Mouse (Mus musculus): ENCODE results near the gene Scamp3. TPM values are rescaled to one million over a fixed set of nuclear protein-coding genes. Genes with fewer than 3 reads are reported as not detected.

The Scamp3 gene
- 129 and 135 TPM in 2 replicates for polyA plus RNA-seq (2015; fragmentation: Nextera tagmentation; extraction: Ambion mirVana)

DNA sequence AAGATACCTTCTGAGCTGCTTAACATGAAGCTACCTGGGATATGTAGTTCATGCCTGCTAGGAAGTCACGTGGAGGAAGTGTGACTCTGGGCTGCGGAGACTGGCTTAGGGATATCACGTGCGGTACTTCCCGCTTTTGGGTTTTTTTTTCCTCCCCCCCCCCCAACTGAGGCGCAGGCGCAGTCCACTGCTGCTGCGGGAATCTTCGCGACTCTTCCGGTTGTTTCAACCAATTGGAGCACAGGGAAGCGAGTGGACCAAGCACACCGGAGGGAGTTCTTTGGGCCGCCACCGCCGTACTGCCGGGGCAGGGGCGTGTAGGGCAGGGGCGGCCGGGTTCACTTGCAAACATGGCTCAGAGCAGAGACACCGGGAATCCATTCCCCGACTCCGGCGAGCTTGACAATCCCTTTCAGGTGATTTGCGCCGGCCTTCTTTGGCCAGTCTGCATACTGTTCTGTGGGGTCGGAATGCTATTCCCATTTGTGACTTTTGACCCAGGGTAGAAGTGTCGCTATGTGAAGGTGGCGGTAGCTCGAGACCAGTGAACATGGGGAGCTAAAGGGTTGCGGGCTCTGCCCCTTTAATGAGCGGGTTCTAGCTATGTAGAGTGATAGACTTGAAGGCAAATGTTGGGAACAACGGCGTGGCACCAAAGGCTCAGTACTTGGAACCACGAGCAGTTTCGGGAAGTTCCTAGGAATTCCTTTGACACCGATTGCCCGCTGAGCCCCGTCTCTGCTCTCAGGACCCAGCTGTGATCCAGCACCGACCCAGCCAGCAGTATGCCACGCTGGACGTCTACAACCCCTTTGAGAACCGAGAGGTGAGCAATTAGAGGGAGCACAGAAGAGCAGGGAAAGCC is at the start of gene Scamp3:
Gene Scamp3, plus strand, starts transcription at position 232 of the 865 bp plus-strand sequence.
- Histone ChIP-seq H3K4me3 (peak within 1 kb of the TSS; percentile 81), H3K27me3 (no peaks in the 10 kb centered on the region), H3K36me3 (peaks cover 77% of the 10 kb centered on the region), H3K9me3 (no peaks in the 10 kb centered on the region), H3K9ac (peak within 1 kb of the TSS; percentile 87), H3K4me1 (replicated peaks) (peaks cover 16% of the 10 kb centered on the region), H3K27ac (replicated peaks) (peak within 1 kb of the TSS; percentile 85), H3K4me2 (peak within 1 kb of the TSS; percentile 95)
- peak; percentile 97 for ATAC-seq (ENCODE audit: low read depth)
- WGBS: 0% methylated on average over 43 of the region's 43 CpGs

GRCm38 (mm10) chr3:89129908-89130307 is 47.4 kb upstream of the Scamp3 start:
- no peak for ATAC-seq (ENCODE audit: low read depth)
- no peak overlapping the region for H3K9ac ChIP-seq
- WGBS: 84% methylated on average over 3 of the region's 3 CpGs
- H3K27ac ChIP-seq (replicated peaks): no peak overlapping the region
- H3K4me1 ChIP-seq (replicated peaks): peaks cover 8% of the 10 kb centered on the region
- no peak overlapping the region for H3K4me3 ChIP-seq
- H3K36me3 ChIP-seq: no peaks in the 10 kb centered on the region
- H3K27me3 ChIP-seq: no peaks in the 10 kb centered on the region; the same call in 1 of the 2 replicates
- no peak overlapping the region for H3K4me2 ChIP-seq
- H3K9me3 ChIP-seq: no peaks in the 10 kb centered on the region

- Histone ChIP-seq H3K4me3 (peak overlapping the region; percentile 34; the same call in 1 of the 2 replicates), H3K9ac (peak overlapping the region; percentile 67; the same call in 1 of the 2 replicates), H3K36me3 (no peaks in the 10 kb centered on the region), H3K4me1 (replicated peaks) (peaks cover 8% of the 10 kb centered on the region), H3K27me3 (no peaks in the 10 kb centered on the region; the same call in 1 of the 2 replicates), H3K4me2 (peak overlapping the region; percentile 64), H3K27ac (replicated peaks) (no peak overlapping the region), H3K9me3 (no peaks in the 10 kb centered on the region)
- 41% methylated on average over 4 of the region's 4 CpGs for WGBS
- no peak for ATAC-seq (ENCODE audit: low read depth)
Measured at GRCm38 (mm10) chr3:89131816-89132215, 45.5 kb upstream of the Scamp3 start.

- H3K9ac ChIP-seq: peak overlapping the region; percentile 67
- peaks cover 8% of the 10 kb centered on the region for H3K4me1 ChIP-seq (replicated peaks)
- H3K36me3 ChIP-seq: no peaks in the 10 kb centered on the region
- peak overlapping the region; percentile 64 for H3K4me2 ChIP-seq
- H3K27ac ChIP-seq (replicated peaks): no peak overlapping the region
- H3K9me3 ChIP-seq: no peaks in the 10 kb centered on the region
- peak overlapping the region; percentile 34 for H3K4me3 ChIP-seq
- WGBS: 16% methylated on average over 30 of the region's 30 CpGs
- ATAC-seq (ENCODE audit: low read depth): peak; percentile 72
- H3K27me3 ChIP-seq: no peaks in the 10 kb centered on the region; the same call in 1 of the 2 replicates
Measured at GRCm38 (mm10) chr3:89132285-89133062, 44.8 kb upstream of the Scamp3 start.

DNA sequence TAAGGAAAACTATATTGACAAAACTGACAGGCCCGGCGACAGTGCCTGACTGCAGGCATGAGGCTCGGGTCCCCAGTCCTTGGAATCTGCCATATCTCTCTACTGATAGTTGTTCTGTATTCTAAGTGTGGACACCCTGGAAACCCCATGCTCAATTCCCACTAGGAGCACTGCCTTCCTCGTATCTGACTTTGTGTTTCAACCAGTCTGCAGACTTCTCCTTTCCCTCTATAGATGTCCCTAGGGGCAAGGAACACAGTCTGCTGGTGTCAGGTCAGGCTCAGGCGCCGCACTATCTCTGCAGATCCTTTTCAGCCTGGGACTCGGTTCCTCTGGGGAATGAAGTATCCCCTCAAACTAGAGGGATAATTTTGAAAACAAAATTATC is 44.2 kb upstream of the Scamp3 start:
- peaks cover 8% of the 10 kb centered on the region for H3K4me1 ChIP-seq (replicated peaks)
- H3K36me3 ChIP-seq: no peaks in the 10 kb centered on the region
- H3K4me3 ChIP-seq: no peak overlapping the region
- no peaks in the 10 kb centered on the region; the same call in 1 of the 2 replicates for H3K27me3 ChIP-seq
- WGBS: 85% methylated on average over 7 of the region's 7 CpGs
- H3K27ac ChIP-seq (replicated peaks): no peak overlapping the region
- no peak overlapping the region for H3K9ac ChIP-seq
- H3K9me3 ChIP-seq: no peaks in the 10 kb centered on the region
- no peak for ATAC-seq (ENCODE audit: low read depth)
- H3K4me2 ChIP-seq: no peak overlapping the region

DNA sequence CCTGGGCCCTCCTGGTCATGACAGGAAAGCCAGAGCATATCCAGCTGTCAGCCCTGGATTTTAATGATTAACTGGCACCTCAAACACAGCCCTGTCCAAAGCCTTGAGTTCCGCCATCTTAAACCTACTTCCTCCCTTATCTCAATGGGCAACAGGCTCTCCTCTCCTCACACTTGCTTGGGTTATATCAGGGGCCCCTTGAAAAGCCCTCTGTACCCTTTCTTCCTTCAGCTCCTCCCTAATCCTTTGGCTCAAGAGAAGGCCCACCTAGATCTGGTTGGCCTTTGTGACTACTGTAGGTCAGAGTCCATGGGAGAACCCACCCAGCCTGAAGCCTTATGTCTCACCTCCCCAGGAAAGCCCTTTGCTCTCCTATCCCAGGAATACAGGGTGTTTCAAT is 43.5 kb upstream of the Scamp3 start:
- H3K9me3 ChIP-seq: no peaks in the 10 kb centered on the region
- 96% methylated on average over 1 of the region's 1 CpGs for WGBS
- H3K27me3 ChIP-seq: no peaks in the 10 kb centered on the region; the same call in 1 of the 2 replicates
- H3K4me1 ChIP-seq (replicated peaks): peaks cover 8% of the 10 kb centered on the region
- no peak overlapping the region for H3K4me2 ChIP-seq
- no peaks in the 10 kb centered on the region for H3K36me3 ChIP-seq
- no peak overlapping the region for H3K4me3 ChIP-seq
- H3K27ac ChIP-seq (replicated peaks): no peak overlapping the region
- no peak overlapping the region for H3K9ac ChIP-seq
- no peak for ATAC-seq (ENCODE audit: low read depth)

GRCm38 (mm10) chr3:89135958-89136357 is 41.3 kb upstream of the Scamp3 start, which contains the start of gene Pklr:
TSS of gene Pklr (plus strand) at chr3:89136142.
- ATAC-seq (ENCODE audit: low read depth): no peak

DNA sequence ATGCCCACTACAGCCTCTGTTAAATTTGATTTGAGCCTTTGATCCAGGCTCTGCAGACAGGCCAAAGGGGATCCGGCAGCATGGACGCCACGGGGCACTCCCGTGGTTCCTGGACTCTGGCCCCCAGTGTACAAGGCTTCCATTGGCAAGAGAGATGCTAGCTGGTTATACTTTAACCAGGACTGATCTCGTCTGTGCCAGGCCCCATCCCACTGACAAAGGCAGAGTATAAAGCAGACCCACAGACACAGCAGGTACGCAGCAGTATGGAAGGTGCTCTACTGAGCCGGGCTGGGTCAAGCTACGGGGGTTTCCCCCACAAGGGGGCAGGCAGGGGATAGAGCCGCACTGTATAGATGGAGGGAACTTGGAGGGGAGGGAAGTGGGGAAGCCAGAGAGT is 40.9 kb upstream of the Scamp3 start:
- no peak for ATAC-seq (ENCODE audit: low read depth)

More at GRCm38 (mm10) chr3:89135958-89136357, 41.3 kb upstream of the Scamp3 start, which contains the start of gene Pklr:
- H3K4me2 ChIP-seq: no peak within 1 kb of the TSS
- no peak within 1 kb of the TSS for H3K27ac ChIP-seq (replicated peaks)
- no peak within 1 kb of the TSS for H3K9ac ChIP-seq
- H3K9me3 ChIP-seq: no peaks in the 10 kb centered on the region
- WGBS: 63% methylated on average over 3 of the region's 3 CpGs
- no peaks in the 10 kb centered on the region; the same call in 1 of the 2 replicates for H3K27me3 ChIP-seq
- H3K4me3 ChIP-seq: no peak within 1 kb of the TSS
- no peaks in the 10 kb centered on the region for H3K36me3 ChIP-seq
- peaks cover 8% of the 10 kb centered on the region for H3K4me1 ChIP-seq (replicated peaks)

GRCm38 (mm10) chr3:89144821-89145220 is 32.5 kb upstream of the Scamp3 start:
- H3K27ac ChIP-seq (replicated peaks): no peak overlapping the region
- no peak for ATAC-seq (ENCODE audit: low read depth)
- 83% methylated on average over 10 of the region's 10 CpGs for WGBS
- H3K36me3 ChIP-seq: 0 out of 2 replicates have a peak, but pooled peaks cover 7% of the 10 kb centered on the region
- H3K9ac ChIP-seq: no peak overlapping the region
- peaks cover 17% of the 10 kb centered on the region for H3K27me3 ChIP-seq
- H3K4me1 ChIP-seq (replicated peaks): peaks cover 11% of the 10 kb centered on the region; the same call in 1 of the 2 replicates
- no peak overlapping the region for H3K4me2 ChIP-seq
- no peaks in the 10 kb centered on the region for H3K9me3 ChIP-seq
- H3K4me3 ChIP-seq: no peak overlapping the region

More for the DNA sequence above, 40.9 kb upstream of the Scamp3 start:
- no peaks in the 10 kb centered on the region for H3K36me3 ChIP-seq
- H3K9ac ChIP-seq: no peak overlapping the region
- H3K4me2 ChIP-seq: no peak overlapping the region
- WGBS: 31% methylated on average over 9 of the region's 9 CpGs
- no peaks in the 10 kb centered on the region for H3K9me3 ChIP-seq
- no peak overlapping the region for H3K27ac ChIP-seq (replicated peaks)
- H3K27me3 ChIP-seq: no peaks in the 10 kb centered on the region; the same call in 1 of the 2 replicates
- H3K4me3 ChIP-seq: no peak overlapping the region
- H3K4me1 ChIP-seq (replicated peaks): peaks cover 8% of the 10 kb centered on the region

- peaks cover 24% of the 10 kb centered on the region for H3K27me3 ChIP-seq
- no peak overlapping the region for H3K4me3 ChIP-seq
- 57% methylated on average over 8 of the region's 8 CpGs for WGBS
- peaks cover 11% of the 10 kb centered on the region; the same call in 1 of the 2 replicates for H3K4me1 ChIP-seq (replicated peaks)
- ATAC-seq (ENCODE audit: low read depth): no peak
- H3K36me3 ChIP-seq: peaks cover 14% of the 10 kb centered on the region; the same call in 1 of the 2 replicates
- H3K4me2 ChIP-seq: no peak overlapping the region
- H3K9ac ChIP-seq: no peak overlapping the region
- H3K9me3 ChIP-seq: no peaks in the 10 kb centered on the region
- H3K27ac ChIP-seq (replicated peaks): no peak overlapping the region
Measured at GRCm38 (mm10) chr3:89145566-89145965, 31.7 kb upstream of the Scamp3 start.

GRCm38 (mm10) chr3:89147101-89147978 is 29.9 kb upstream of the Scamp3 start:
- 18% methylated on average over 26 of the region's 26 CpGs for WGBS
- Histone ChIP-seq H3K4me3 (no peak overlapping the region), H3K27me3 (peaks cover 24% of the 10 kb centered on the region), H3K9me3 (no peaks in the 10 kb centered on the region), H3K4me2 (peak overlapping the region; percentile 34; the same call in 1 of the 2 replicates), H3K27ac (replicated peaks) (no peak overlapping the region), H3K36me3 (peaks cover 26% of the 10 kb centered on the region; the same call in 1 of the 2 replicates), H3K9ac (no peak overlapping the region), H3K4me1 (replicated peaks) (peaks cover 11% of the 10 kb centered on the region; the same call in 1 of the 2 replicates)
- 0 out of 2 replicates have a peak, but pooled peaks have one; percentile 30 for ATAC-seq (ENCODE audit: low read depth)

All from neural tube, embryonic 13.5 days (tissue).